Mouse (Mus musculus): ENCODE measurements around the gene Rab35. TPM values are rescaled to one million over a fixed set of nuclear protein-coding genes. Genes with fewer than 3 reads are reported as not detected.

Gene Rab35
- total RNA-seq (2023) = 10 to 100 TPM; 64.6 to 69.9 TPM

DNA sequence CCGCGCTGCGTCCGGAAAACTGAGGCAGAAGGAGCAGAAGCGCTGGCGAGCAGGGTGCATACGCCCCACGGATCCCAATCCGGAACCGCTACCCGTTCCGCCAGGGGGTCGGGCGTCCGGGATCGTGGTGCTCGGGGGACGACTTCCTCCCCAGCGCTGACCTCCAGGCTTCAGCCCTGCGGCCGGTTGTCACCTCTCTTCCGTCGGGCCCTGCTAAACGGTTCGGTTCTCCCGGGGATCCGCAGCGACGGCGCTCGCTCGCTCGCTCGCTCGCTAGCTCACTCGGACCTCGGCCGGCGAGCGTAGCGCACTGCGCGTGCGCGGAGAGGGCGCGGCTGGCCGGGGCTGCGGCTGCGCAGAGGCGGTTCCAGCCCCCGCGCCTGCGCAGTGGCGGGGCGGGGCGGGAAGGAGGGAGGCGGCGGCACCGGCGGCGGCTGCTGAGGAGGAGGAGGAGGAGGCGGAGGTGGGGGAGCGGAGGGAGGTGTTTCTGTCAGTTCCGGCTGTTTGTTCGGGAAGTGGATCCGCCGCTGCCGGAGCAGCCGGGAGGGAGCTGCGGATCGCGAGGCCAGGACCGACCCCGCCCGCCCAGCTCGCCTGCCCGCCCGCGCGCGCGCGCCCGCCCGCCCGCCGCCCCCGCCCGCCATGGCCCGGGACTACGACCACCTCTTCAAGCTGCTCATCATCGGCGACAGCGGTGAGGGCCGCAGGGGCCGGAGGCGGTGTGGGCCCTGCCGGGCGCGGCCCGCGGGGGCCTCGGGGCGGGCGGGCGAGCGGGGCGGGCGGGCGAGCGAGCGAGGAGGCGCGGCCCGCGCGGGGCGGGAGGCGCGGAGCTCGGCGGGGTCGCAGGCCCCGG, at the start of gene Rab35:
Gene Rab35 (plus strand): TSS at position 404 of the 853 bp plus-strand sequence.

Other genes with a start within 250 kb of the Rab35 start
- gene Msi1, start 202.3 kb upstream of the Rab35 start, total RNA-seq (2023) = not detected
- not detected for gene Pla2g1b, start 165.6 kb upstream of the Rab35 start, total RNA-seq (2023)
- gene Sirt4, start 147.2 kb upstream of the Rab35 start, total RNA-seq (2023) = 10 to 100 TPM in 1 of 2 experiments, 1 to 10 TPM in 1; 8.0 to 11.5 TPM
- 100 to 1,000 TPM; 227 to 234 TPM for gene Pxn, start 125.2 kb upstream of the Rab35 start, total RNA-seq (2023)
- 1,000 to 10,000 TPM; 1,287 TPM for gene Rplp0, start 72.4 kb upstream of the Rab35 start, total RNA-seq (2023)
- 10 to 100 TPM; 51.3 to 51.6 TPM for gene Gcn1l1, start 66.7 kb upstream of the Rab35 start, total RNA-seq (2023)
- 1 to 10 TPM; 2.0 to 2.3 TPM for gene Bicdl1, start 99.7 kb downstream of the Rab35 start, total RNA-seq (2023)
- gene Cit, start 213.4 kb downstream of the Rab35 start, total RNA-seq (2023) = 1 to 10 TPM; 2.1 to 2.4 TPM